Mouse (Mus musculus) hindbrain, embryonic 10.5 days (tissue): ENCODE results near the gene Rsbn1l. TPM values are rescaled to one million over a fixed set of nuclear protein-coding genes. Genes with fewer than 3 reads are reported as not detected.

Experiments
- DNase-seq: peaks from one replicate; pipeline ENCODE4 v3.0.0-alpha.2; 2017; ENCODE audit warnings: low spot score
- H3K27ac ChIP-seq: fragments of 300-500 bp; sonication (generic); 2 replicates; pipeline ENCODE4 v1.5.1; 2016; ENCODE audit warnings: mild to moderate bottlenecking, moderate library complexity
- H3K27me3 ChIP-seq: fragments of 300-500 bp; sonication (generic); 2 replicates; pipeline ENCODE4 v1.6.1; 2016; ENCODE audit warnings: mild to moderate bottlenecking; ENCODE audit not compliant: poor library complexity, insufficient read depth, severe bottlenecking
- H3K36me3 ChIP-seq: fragments of 300-500 bp; sonication (generic); 2 replicates; pipeline ENCODE4 v1.6.1; 2016; ENCODE audit warnings: mild to moderate bottlenecking, moderate library complexity
- H3K4me1 ChIP-seq: fragments of 300-500 bp; sonication (generic); replicated peaks from 2 replicates; pipeline ENCODE4 v1.6.1; 2016; ENCODE audit warnings: mild to moderate bottlenecking
- H3K4me3 ChIP-seq: fragments of 300-500 bp; sonication (generic); 2 replicates; pipeline ENCODE4 v1.5.1; 2016; ENCODE audit warnings: mild to moderate bottlenecking, moderate library complexity
- H3K9me3 ChIP-seq: fragments of 300-500 bp; sonication (generic); 2 replicates; pipeline ENCODE4 v1.6.1; 2016; ENCODE audit warnings: mild to moderate bottlenecking, moderate library complexity
- WGBS: fragments of 180-500 bp; shearing (Covaris S2); methylation state at CpG from one replicate; pipeline ENCODE4 v1.1.7; 2016; 5-methylcytosine and 5-hydroxymethylcytosine counted together
- polyA plus RNA-seq: library from polyadenylated mRNA; unstranded; fragments of >200 nt; fragmentation: Nextera tagmentation; extraction: Ambion mirVana; gene quantifications from 2 replicates; pipeline ENCODE4 v1.2.1, GENCODE M21; 2016

Rsbn1l gene
- polyA plus RNA-seq, 1 experiment from 2014 or later: 4.8 TPM

DNA sequence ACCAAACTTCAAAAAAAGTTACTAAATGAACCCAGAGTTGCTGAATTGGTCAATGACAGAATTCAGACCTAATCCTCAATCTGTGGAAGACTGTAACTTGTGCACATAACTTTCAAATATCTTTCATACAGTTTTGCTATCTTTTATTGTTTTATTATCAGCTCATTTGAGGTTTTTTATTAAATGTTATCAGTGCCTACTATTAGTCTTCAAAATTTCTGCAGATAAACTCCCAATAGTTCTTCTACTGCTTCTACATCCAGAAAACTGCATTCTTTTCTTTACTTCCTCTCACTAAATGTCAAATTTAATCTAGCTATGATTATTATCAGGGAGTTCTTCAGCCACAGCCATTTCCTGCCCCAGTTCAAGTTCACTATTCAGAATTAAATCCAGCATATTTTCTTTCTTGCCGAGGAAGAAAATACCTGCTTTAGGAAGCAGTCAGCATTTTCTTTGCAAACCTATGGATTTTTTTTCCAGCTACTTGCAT, 79.2 kb downstream of the Rsbn1l start:
- DNase-seq: no peak
- H3K4me3 ChIP-seq: no peak overlapping the region
- H3K9me3 ChIP-seq: no peaks in the 10 kb centered on the region
- 87% methylated on average over 1 of the region's 1 CpGs for WGBS
- no peaks in the 10 kb centered on the region for H3K27me3 ChIP-seq
- no peaks in the 10 kb centered on the region for H3K36me3 ChIP-seq
- peaks cover 6% of the 10 kb centered on the region for H3K4me1 ChIP-seq
- H3K27ac ChIP-seq: no peak overlapping the region

DNA sequence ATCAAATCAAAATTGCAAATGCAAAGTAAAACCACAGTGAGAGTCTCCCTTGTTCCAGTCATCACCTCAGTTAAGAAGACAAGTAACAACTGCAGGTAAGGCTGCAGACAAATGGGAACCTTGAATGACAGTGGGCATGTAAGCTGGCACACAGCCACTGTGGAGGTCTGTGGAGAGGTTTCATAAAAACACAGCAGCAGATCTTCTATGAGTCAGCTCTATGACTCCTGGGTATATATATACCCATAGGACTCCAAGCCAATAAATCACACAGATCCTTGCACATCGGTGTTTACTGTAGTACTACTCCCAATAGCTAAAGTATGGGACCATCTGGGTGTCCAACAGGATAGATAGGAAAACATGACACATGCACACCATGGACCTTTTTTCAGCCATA, 83.1 kb downstream of the Rsbn1l start:
- no peaks in the 10 kb centered on the region for H3K27me3 ChIP-seq
- H3K27ac ChIP-seq: no peak overlapping the region
- 96% methylated on average over 1 of the region's 1 CpGs for WGBS
- no peaks in the 10 kb centered on the region for H3K4me1 ChIP-seq
- H3K9me3 ChIP-seq: 0 out of 2 replicates have a peak, but pooled peaks cover 2% of the 10 kb centered on the region
- H3K4me3 ChIP-seq: no peak overlapping the region
- no peak for DNase-seq
- H3K36me3 ChIP-seq: no peaks in the 10 kb centered on the region

DNA sequence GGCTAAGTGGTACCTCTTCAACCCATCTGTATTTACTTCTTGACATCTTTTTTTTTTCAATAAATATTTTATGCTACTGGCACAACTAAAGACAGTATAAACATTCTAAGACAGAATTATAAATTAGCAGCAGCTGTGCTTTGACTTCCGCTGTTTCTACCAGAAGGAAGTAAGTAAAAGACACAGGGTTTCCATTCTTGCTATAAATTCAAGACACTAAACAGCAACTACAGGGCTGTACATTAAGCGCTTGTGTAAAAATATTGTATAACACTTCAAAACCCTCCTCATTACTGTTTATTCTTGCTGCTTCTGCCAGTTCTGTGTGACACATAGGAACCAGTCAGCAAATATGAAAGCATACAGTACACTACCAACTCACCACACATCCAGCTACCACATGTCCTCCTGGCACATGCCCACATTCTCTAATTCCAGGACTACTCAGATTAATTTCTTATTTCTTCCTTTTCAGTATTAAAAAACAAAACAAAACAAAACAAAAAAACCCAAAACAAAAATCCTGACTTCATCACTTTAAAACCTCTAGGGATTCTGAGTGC, 90.9 kb downstream of the Rsbn1l start:
- no peaks in the 10 kb centered on the region for H3K27me3 ChIP-seq
- H3K27ac ChIP-seq: no peak overlapping the region
- H3K36me3 ChIP-seq: no peaks in the 10 kb centered on the region
- no peaks in the 10 kb centered on the region for H3K4me1 ChIP-seq
- WGBS: 92% methylated on average over 2 of the region's 2 CpGs
- DNase-seq: no peak
- H3K4me3 ChIP-seq: no peak overlapping the region
- no peaks in the 10 kb centered on the region for H3K9me3 ChIP-seq

DNA sequence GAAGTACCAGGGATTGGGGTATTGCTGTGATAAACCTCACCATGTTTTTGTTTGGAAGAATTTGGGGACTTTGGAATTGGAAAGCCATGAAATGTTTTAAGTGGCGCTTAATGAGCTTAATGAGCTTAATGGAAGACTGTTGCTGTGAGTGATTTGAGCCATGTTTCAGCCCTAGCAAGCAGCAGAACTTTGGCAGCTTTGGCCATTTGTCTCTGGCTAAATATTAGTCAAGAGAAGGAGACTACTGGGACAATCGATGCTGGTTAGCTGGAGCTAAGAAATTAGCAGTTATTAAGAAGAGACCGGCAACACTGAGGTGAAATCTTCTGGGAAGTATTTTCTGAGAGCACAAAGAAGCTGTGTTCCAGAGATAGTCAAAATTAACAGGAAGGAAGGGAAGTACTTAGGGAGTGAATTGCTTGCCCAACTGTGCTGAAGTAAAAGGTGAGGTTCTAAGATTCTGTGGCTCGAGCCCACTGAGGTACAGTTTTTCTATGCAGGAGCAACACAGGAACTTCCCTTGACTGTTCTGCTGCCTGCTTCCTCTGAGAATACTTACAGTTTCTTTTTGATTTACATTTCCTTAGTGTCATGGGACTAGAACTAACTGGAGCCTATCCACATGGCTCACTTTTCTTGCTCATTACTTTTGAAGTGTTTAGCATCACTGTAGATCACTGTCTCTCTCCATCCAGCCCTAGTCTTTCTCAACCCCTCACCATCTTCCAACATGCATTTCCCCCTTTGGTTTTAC, 91.8 kb downstream of the Rsbn1l start:
- H3K27ac ChIP-seq: no peak overlapping the region
- no peak overlapping the region for H3K4me3 ChIP-seq
- no peaks in the 10 kb centered on the region for H3K27me3 ChIP-seq
- H3K4me1 ChIP-seq: no peaks in the 10 kb centered on the region
- H3K36me3 ChIP-seq: peaks cover under 1% of the 10 kb centered on the region
- DNase-seq: no peak
- 89% methylated on average over 4 of the region's 4 CpGs for whole genome bisulfite sequencing
- H3K9me3 ChIP-seq: no peaks in the 10 kb centered on the region

DNA sequence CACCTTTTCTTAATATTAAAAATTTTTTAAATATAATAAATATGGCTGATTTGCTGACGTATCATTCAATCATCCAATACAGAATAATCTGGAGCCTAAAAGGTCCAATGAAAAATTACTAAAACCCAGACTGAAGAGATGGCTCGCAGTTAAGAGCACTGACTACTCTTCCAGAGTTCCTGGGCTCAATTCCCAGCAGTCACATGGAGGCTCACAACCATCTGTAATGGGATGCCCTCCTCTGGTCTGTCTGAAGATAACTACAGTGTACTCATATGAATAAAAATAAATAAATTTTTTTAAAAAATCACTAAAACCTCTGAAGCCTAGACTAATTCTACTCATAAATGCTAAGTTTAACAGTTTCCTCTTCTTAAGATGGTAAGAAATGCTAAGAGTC, 94.3 kb downstream of the Rsbn1l start:
- peaks cover 9% of the 10 kb centered on the region for H3K36me3 ChIP-seq
- no peak overlapping the region for H3K27ac ChIP-seq
- 94% methylated on average over 2 of the region's 2 CpGs for WGBS
- H3K4me3 ChIP-seq: no peak overlapping the region
- no peaks in the 10 kb centered on the region for H3K27me3 ChIP-seq
- no peaks in the 10 kb centered on the region for H3K4me1 ChIP-seq
- no peak for DNase-seq
- H3K9me3 ChIP-seq: no peaks in the 10 kb centered on the region

DNA sequence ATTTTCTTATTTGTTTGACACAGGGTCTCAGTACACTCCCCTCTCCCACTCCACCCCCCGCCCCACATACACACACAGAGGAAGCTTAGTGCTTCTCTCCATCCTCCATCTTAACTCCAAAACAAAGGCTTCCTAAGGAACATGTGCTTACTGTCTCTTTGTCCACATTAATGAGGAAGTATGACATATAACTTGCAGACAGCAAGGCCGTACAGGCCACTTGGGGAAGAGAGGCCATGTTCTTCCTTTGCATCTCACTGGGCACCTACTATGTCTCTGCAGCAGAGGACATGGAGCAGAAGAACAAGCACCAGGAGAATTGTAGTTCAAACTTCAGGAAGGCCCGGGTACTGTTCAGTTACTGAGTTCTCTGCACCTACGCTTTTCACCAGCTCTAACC, 95.6 kb downstream of the Rsbn1l start:
- WGBS: 94% methylated on average over 4 of the region's 4 CpGs
- no peaks in the 10 kb centered on the region for H3K4me1 ChIP-seq
- peaks cover 9% of the 10 kb centered on the region for H3K36me3 ChIP-seq
- H3K27me3 ChIP-seq: no peaks in the 10 kb centered on the region
- no peak overlapping the region for H3K27ac ChIP-seq
- no peaks in the 10 kb centered on the region for H3K9me3 ChIP-seq
- no peak overlapping the region for H3K4me3 ChIP-seq
- DNase-seq: no peak

DNA sequence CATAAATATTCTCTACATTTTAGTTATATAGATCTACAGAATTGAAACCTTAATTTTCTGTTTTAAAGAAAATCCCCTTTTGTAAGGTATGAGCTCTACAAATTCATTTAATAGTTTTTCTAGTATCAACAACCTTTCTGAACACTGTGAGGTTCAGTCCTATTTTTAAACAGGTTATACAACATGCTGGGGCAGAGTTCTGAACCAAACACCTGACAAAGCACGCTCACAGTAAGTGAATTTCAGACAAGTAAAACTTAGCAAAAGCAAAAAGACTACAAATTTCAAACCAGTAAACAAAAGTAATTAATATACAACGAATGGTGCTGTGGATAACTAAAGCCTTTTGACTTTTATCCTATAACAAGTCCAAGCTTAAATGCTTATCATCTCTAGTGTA, 97.8 kb downstream of the Rsbn1l start:
- Histone ChIP-seq H3K27ac (no peak overlapping the region), H3K4me1 (no peaks in the 10 kb centered on the region), H3K27me3 (no peaks in the 10 kb centered on the region), H3K9me3 (no peaks in the 10 kb centered on the region), H3K4me3 (no peak overlapping the region), H3K36me3 (peaks cover 9% of the 10 kb centered on the region)
- 92% methylated on average over 2 of the region's 2 CpGs for WGBS
- DNase-seq: no peak

DNA sequence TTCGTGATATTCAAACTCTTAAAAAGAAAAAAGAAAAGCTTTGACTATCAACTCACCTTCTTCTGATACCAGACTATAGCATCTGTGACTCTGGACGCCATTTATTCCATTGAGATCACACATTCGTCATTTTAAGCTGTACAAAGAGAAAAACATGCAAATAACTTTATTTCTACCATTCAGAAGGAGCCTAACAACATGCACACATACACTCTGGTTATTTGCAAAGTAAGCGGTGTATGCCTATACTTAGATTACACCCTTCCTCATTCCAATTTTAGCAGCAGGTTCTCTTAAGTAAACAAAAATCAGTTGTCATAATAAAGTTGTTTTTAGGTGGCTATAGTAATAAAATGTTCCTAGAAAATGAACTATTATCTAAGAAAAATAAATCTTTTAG, 101.1 kb downstream of the Rsbn1l start:
- Histone ChIP-seq H3K4me3 (no peak overlapping the region), H3K9me3 (no peaks in the 10 kb centered on the region), H3K36me3 (peaks cover 9% of the 10 kb centered on the region), H3K27ac (no peak overlapping the region), H3K27me3 (no peaks in the 10 kb centered on the region), H3K4me1 (no peaks in the 10 kb centered on the region)
- WGBS: 88% methylated on average over 4 of the region's 4 CpGs
- no peak for DNase-seq

DNA sequence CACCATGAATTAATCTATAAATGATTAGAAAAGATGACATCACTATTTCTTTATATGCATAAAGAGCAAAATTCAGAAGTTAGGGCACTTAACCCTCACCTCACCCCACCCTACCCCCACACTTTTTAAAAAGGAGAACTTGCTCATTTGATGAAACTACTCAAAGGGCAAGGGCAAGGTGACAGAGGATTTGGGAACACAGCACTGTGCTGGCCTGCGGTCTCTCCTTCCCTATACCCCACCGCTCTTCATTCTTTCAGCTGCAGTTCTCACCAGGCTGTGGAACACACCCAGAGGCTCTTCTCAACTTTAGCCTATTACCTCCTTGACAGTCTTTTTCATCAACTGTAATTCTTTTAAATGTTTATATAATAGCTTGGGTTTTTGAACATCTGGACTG, 109.2 kb downstream of the Rsbn1l start:
- Histone ChIP-seq H3K27ac (no peak overlapping the region), H3K4me3 (no peak overlapping the region), H3K27me3 (no peaks in the 10 kb centered on the region), H3K36me3 (no peaks in the 10 kb centered on the region), H3K4me1 (no peaks in the 10 kb centered on the region), H3K9me3 (no peaks in the 10 kb centered on the region)
- DNase-seq: no peak
- WGBS: 97% methylated on average over 2 of the region's 2 CpGs

DNA sequence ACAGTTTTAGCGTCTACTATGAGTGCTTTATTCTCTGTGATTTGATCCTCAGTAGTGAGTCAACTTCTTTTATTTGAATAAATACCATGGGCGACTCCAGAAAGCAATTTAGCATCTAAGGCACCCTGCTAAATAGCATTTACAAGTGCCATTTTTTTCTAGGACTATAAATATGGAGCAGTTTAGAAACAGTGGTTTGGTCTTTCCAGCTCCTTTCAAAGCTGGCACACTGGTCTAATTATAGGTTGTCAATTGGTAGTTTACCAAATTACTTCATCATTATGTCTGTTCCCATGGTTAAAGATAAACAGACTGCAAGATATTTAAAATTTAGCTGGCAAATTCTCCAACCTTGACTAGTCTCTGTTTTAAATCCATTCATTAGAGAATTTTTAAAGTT, 112.4 kb downstream of the Rsbn1l start:
- no peaks in the 10 kb centered on the region for H3K36me3 ChIP-seq
- 89% methylated on average over 2 of the region's 2 CpGs for WGBS
- no peaks in the 10 kb centered on the region for H3K9me3 ChIP-seq
- H3K4me1 ChIP-seq: no peaks in the 10 kb centered on the region
- H3K27me3 ChIP-seq: no peaks in the 10 kb centered on the region
- DNase-seq: no peak
- no peak overlapping the region for H3K4me3 ChIP-seq
- no peak overlapping the region for H3K27ac ChIP-seq

DNA sequence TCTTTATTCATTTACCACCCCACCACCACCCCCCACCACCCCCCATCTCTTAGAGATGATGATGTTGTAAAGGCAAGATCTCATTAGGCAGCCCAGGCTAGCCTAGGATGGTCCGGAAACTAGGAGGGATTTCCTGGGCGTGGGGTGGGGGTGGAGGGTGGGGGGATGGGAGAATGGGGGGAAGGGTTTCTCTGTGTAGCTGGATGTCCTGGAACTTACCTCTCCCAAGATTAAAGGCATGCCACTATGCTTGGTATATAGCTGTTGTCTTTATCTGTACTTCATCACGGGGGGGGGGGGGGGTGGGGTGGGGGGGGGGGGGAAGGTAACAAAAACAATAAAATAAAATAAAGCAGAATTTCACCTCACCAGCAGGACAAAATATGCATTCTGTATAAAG, 112.8 kb downstream of the Rsbn1l start:
- Histone ChIP-seq H3K4me1 (no peaks in the 10 kb centered on the region), H3K27ac (no peak overlapping the region), H3K9me3 (no peaks in the 10 kb centered on the region), H3K4me3 (no peak overlapping the region), H3K36me3 (no peaks in the 10 kb centered on the region), H3K27me3 (no peaks in the 10 kb centered on the region)
- no peak for DNase-seq
- 79% methylated on average over 2 of the region's 3 CpGs for WGBS
